In the genomic region with DNA sequence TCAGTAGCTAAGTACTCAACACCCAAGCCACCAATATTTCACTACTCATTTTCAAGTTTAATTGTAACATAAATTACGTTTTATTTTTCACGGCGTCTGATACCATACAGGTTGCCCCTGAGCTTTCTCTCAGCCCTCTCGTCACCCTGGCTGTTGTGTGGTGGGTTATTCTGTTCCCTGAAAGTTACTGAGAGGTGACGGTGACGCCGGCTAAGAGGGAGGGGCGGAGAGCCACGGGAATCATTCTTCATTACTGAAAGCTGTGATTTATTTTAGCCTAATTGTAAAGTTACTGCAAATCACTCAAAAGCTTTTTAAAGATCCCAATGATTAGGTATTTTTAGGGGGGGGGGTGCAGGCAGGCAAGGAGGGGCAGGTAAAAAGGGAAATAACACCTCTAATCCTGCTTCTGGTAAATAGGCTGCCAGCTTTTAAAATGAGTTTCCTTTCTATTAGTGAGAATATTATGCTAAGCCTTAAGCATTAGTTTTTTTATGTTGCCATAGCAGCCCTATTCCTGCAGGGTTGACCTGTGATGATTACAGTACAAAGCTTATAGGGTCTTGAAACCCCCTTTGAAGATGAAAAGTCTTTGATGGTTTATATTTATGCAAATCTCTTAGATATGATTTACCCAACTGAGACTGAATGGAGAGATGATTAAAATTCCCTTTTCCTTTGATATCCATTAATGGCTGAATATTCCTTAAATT, we compare ENCODE assay signal across 11 mouse cellular contexts.
DNase-seq lines count a peak whose midpoint lies in the region; ATAC-seq and TF ChIP-seq lines count a peak whose summit lies in the region.
"Had no signal": no experiment of that assay in that cellular context is flagged by ENCODE, and none has a peak within 500 bp of the region (broad histone marks: within the 10 kb centered on the region; RNA-seq: fewer than 3 reads in every experiment).

No protein-coding gene starts in this region.

- H3K9ac ChIP-seq in neural tube, embryonic 11.5 days (ENCODE audit: low read length) = no peak overlapping the region
- H3K9ac ChIP-seq in neural tube, embryonic 15.5 days (replicated peaks) = no peak overlapping the region
- no peak overlapping the region for H3K9ac ChIP-seq in hindbrain, embryonic 15.5 days
- no peak overlapping the region for H3K9ac ChIP-seq in midbrain, postnatal 0 days (replicated peaks; ENCODE audit: low read length, poor library complexity, severe bottlenecking)
- H3K9ac ChIP-seq: heart, embryonic 15.5 days had no signal

- no peak for TF ChIP-seq CTCF in midbrain, postnatal 0 days (IDR thresholded peaks at IDR 0.05)
- TF ChIP-seq CTCF in left cerebral cortex, adult 2 months (IDR thresholded peaks at IDR 0.05) = no peak

- intact Hi-C loops in left cerebral cortex, adult 2 months (cut with DNase I) = no loop called here

- WGBS in neural tube, embryonic 11.5 days = 8% methylated on average over 9 of the region's 9 CpGs
- 3% methylated on average over 9 of the region's 9 CpGs for WGBS in neural tube, embryonic 15.5 days
- WGBS in hindbrain, embryonic 15.5 days = 8% methylated on average over 9 of the region's 9 CpGs
- WGBS in midbrain, postnatal 0 days = 8% methylated on average over 9 of the region's 9 CpGs

- H3K27me3 ChIP-seq in neural tube, embryonic 11.5 days (ENCODE audit: control insufficient read depth, insufficient read depth, low read length) = 0 out of 2 replicates have a peak, but pooled peaks cover 5% of the 10 kb centered on the region
- peaks cover 30% of the 10 kb centered on the region for H3K27me3 ChIP-seq in neural tube, embryonic 15.5 days (replicated peaks)
- H3K27me3 ChIP-seq in hindbrain, embryonic 15.5 days = peaks cover 28% of the 10 kb centered on the region
- H3K27me3 ChIP-seq in midbrain, postnatal 0 days (ENCODE audit: insufficient read depth, low read length) = peaks cover 60% of the 10 kb centered on the region
- H3K27me3 ChIP-seq: heart, embryonic 15.5 days had no signal

- peak; percentile 47 to 59 for DNase-seq in cerebellum, adult 18-20 months
- DNase-seq in neural tube, embryonic 11.5 days (ENCODE audit: low spot score) = peak; percentile 49
- no peak for DNase-seq in midbrain, postnatal 0 days (ENCODE audit: low spot score)
- no peak for DNase-seq in left cerebral cortex, adult 2 months (ENCODE audit: extremely low spot score in 1 of 2, low spot score in 2 of 2)
- DNase-seq in adrenal gland, postnatal 36 days = no peak
- DNase-seq: kidney, adult 18-20 months had no signal

- no peak overlapping the region for H3K4me2 ChIP-seq in neural tube, embryonic 11.5 days (ENCODE audit: low read depth)
- no peak overlapping the region for H3K4me2 ChIP-seq in neural tube, embryonic 15.5 days
- peak overlapping the region; percentile 15; the same call in 1 of the 2 replicates for H3K4me2 ChIP-seq in hindbrain, embryonic 15.5 days
- 0 out of 2 replicates have a peak overlapping the region, but pooled peaks have one; percentile 18 for H3K4me2 ChIP-seq in midbrain, postnatal 0 days (ENCODE audit: low read depth, low read length, poor library complexity, severe bottlenecking)
- H3K4me2 ChIP-seq: heart, embryonic 15.5 days had no signal

- H3K36me3 ChIP-seq in neural tube, embryonic 11.5 days (ENCODE audit: control insufficient read depth, insufficient read depth, low read length) = no peaks in the 10 kb centered on the region
- no peaks in the 10 kb centered on the region for H3K36me3 ChIP-seq in neural tube, embryonic 15.5 days
- H3K36me3 ChIP-seq in hindbrain, embryonic 15.5 days = no peaks in the 10 kb centered on the region
- H3K36me3 ChIP-seq in midbrain, postnatal 0 days (ENCODE audit: insufficient read depth, low read length) = no peaks in the 10 kb centered on the region
- H3K36me3 ChIP-seq: heart, embryonic 15.5 days had no signal

- ATAC-seq in cerebellum, adult (ENCODE audit: insufficient number of reproducible peaks, low FRiP score, low TSS enrichment) = no peak
- ATAC-seq in neural tube, embryonic 11.5 days (ENCODE audit: insufficient read depth, low FRiP score, low TSS enrichment) = peak; percentile 64; the same call in 1 of the 2 replicates
- no peak for ATAC-seq in neural tube, embryonic 15.5 days (ENCODE audit: low FRiP score)
- ATAC-seq in hindbrain, embryonic 15.5 days (ENCODE audit: low FRiP score, low read depth) = no peak
- peak; percentile 47; the same call in 1 of the 2 replicates for ATAC-seq in midbrain, postnatal 0 days (ENCODE audit: low FRiP score)

- H3K4me1 ChIP-seq in neural tube, embryonic 11.5 days (ENCODE audit: control insufficient read depth, insufficient read depth, low read length) = peaks cover 5% of the 10 kb centered on the region; the same call in 1 of the 2 replicates
- H3K4me1 ChIP-seq in neural tube, embryonic 15.5 days = peaks cover 10% of the 10 kb centered on the region
- H3K4me1 ChIP-seq in hindbrain, embryonic 15.5 days (replicated peaks) = peaks cover 7% of the 10 kb centered on the region
- no peaks in the 10 kb centered on the region for H3K4me1 ChIP-seq in midbrain, postnatal 0 days (ENCODE audit: insufficient read depth, low read length)
- H3K4me1 ChIP-seq: heart, embryonic 15.5 days had no signal

- no peaks in the 10 kb centered on the region for H3K9me3 ChIP-seq in neural tube, embryonic 11.5 days (ENCODE audit: control insufficient read depth, low read length)
- H3K9me3 ChIP-seq in neural tube, embryonic 15.5 days (replicated peaks) = no peaks in the 10 kb centered on the region
- H3K9me3 ChIP-seq in hindbrain, embryonic 15.5 days = no peaks in the 10 kb centered on the region
- no peaks in the 10 kb centered on the region for H3K9me3 ChIP-seq in midbrain, postnatal 0 days (ENCODE audit: low read length)
- H3K9me3 ChIP-seq: G1E; heart, embryonic 15.5 days had no signal

- H3K27ac ChIP-seq in neural tube, embryonic 11.5 days (ENCODE audit: low read depth, low read length) = no peak overlapping the region
- H3K27ac ChIP-seq in neural tube, embryonic 15.5 days (replicated peaks) = no peak overlapping the region
- H3K27ac ChIP-seq in hindbrain, embryonic 15.5 days (replicated peaks) = peak overlapping the region; percentile 64
- no peak overlapping the region for H3K27ac ChIP-seq in midbrain, postnatal 0 days (ENCODE audit: low read depth, low read length)
- no peak overlapping the region for H3K27ac ChIP-seq in left cerebral cortex, adult 2 months
- H3K27ac ChIP-seq: heart, embryonic 15.5 days had no signal

- H3K4me3 ChIP-seq in neural tube, embryonic 11.5 days (ENCODE audit: low read depth, low read length) = no peak overlapping the region
- no peak overlapping the region for H3K4me3 ChIP-seq in neural tube, embryonic 15.5 days (replicated peaks)
- H3K4me3 ChIP-seq in hindbrain, embryonic 15.5 days = no peak overlapping the region
- H3K4me3 ChIP-seq in midbrain, postnatal 0 days (ENCODE audit: low read depth, low read length) = no peak overlapping the region
- H3K4me3 ChIP-seq in left cerebral cortex, adult 2 months = no peak overlapping the region
- H3K4me3 ChIP-seq: heart, embryonic 15.5 days had no signal

Comparison
In these comparisons a context has a peak if more than half of its experiments do, and no peak if none do; other contexts are left out.
1. ATAC-seq: peak in neural tube, embryonic 11.5 days (single experiment) and midbrain, postnatal 0 days (single experiment); none in cerebellum, adult (single experiment), neural tube, embryonic 15.5 days (single experiment) and hindbrain, embryonic 15.5 days (single experiment).
2. DNase-seq: peak in cerebellum, adult 18-20 months (2 of 2) and neural tube, embryonic 11.5 days (single experiment); none in midbrain, postnatal 0 days (single experiment), left cerebral cortex, adult 2 months (0 of 2) and adrenal gland, postnatal 36 days (0 of 2).
3. H3K4me2 ChIP-seq: peak in hindbrain, embryonic 15.5 days (single experiment) and midbrain, postnatal 0 days (single experiment); none in neural tube, embryonic 11.5 days (single experiment) and neural tube, embryonic 15.5 days (single experiment).